Comparison of ENCODE assay signal across 21 mouse cellular contexts in genomic region chr6:70840281-70840680, GRCm38 (mm10). TPM values are rescaled to one million over a fixed set of nuclear protein-coding genes. Genes with fewer than 3 reads are reported as not detected.
A peak's percentile ranks its signal among the peaks of the same experiment; 100 is the strongest.
DNase-seq lines count a peak whose midpoint lies in the region; TF ChIP-seq lines count a peak whose summit lies in the region.
"Had no signal": no experiment of that assay in that cellular context is flagged by ENCODE, and none has a peak within 500 bp of the region (broad histone marks: within the 10 kb centered on the region; RNA-seq: fewer than 3 reads in every experiment).

No protein-coding gene starts in this region.

- DNase-seq in 3134 (ENCODE audit: extremely low read depth, insufficient read length, low spot score) (peak; percentile 10), 3T3-L1 (ENCODE audit: low read depth, low spot score) (peak; percentile 61), MN1 (ENCODE audit: low spot score) (peak; percentile 23)
- DNase-seq in right cerebral cortex, postnatal 25 days = no peak
- no peak for DNase-seq in cerebellum, postnatal 4 days (ENCODE audit: low spot score in 2 of 2)
- DNase-seq in adrenal gland, postnatal 4 days (ENCODE audit: low spot score in 2 of 2) = no peak
- DNase-seq: adrenal gland, adult 8-10 months; adrenal gland, postnatal 14 days; adrenal gland, postnatal 36 days; cerebellum, adult 11 months; cerebellum, adult 18-20 months; cerebellum, adult 8-10 months; cerebellum, adult 9-11 months; cerebellum, postnatal 14 days; cerebellum, postnatal 36 days had no signal

- TF ChIP-seq CTCF in embryonic fibroblast, embryonic 13.5 days (IDR thresholded peaks at IDR 0.05; ENCODE audit: borderline replicate concordance, insufficient read depth, low read length) = no peak

- peaks cover 8% of the 10 kb centered on the region for H3K4me1 ChIP-seq in embryonic fibroblast, embryonic 13.5 days (ENCODE audit: control insufficient read depth, insufficient read depth, low read length)

- TF ChIP-seq POLR2A in embryonic fibroblast, embryonic 13.5 days (IDR thresholded peaks at IDR 0.05; ENCODE audit: low read depth, low read length) = no peak

- 0 out of 2 replicates have a peak overlapping the region, but pooled peaks have one; percentile 47 for H3K27ac ChIP-seq in embryonic fibroblast, embryonic 13.5 days (ENCODE audit: insufficient read depth, low read length)
- H3K27ac ChIP-seq: embryonic facial prominence, embryonic 10.5 days; embryonic facial prominence, embryonic 12.5 days; forebrain, embryonic 10.5 days; forebrain, embryonic 12.5 days had no signal

- no peak overlapping the region for H3K4me3 ChIP-seq in embryonic fibroblast, embryonic 13.5 days (ENCODE audit: insufficient read depth, low read length)
- H3K4me3 ChIP-seq: embryonic facial prominence, embryonic 10.5 days; embryonic facial prominence, embryonic 12.5 days; erythroblast, embryonic 14.5 days; forebrain, embryonic 10.5 days; forebrain, embryonic 12.5 days had no signal

RNA-seq across cellular contexts. Expression of gene Eif2ak3, which starts 4.0 kb away (rescaled TPM):
- polyA plus RNA-seq in embryonic fibroblast, embryonic 13.5 days (2011; ENCODE audit: insufficient read length, low read depth, missing spikeins) = 21.7 and 23.8 TPM in 2 replicates
- 10 to 100 TPM; 22.6 to 24.0 TPM for total RNA-seq in adrenal gland, postnatal 4 days (2021)

RNA-seq across cellular contexts. Expression of gene Rpia, which starts 48.2 kb away (rescaled TPM):
- polyA plus RNA-seq in embryonic fibroblast, embryonic 13.5 days (2011; ENCODE audit: insufficient read length, low read depth, missing spikeins) = 7.8 TPM in 2 replicates
- total RNA-seq in adrenal gland, postnatal 4 days (2021) = 10 to 100 TPM; 24.7 to 26.1 TPM

Comparison
In these comparisons a context has a peak if more than half of its experiments do, and no peak if none do; other contexts are left out.
1. DNase-seq: peak in 3134 (single experiment), 3T3-L1 (single experiment) and MN1 (single experiment); none in right cerebral cortex, postnatal 25 days (single experiment), cerebellum, postnatal 4 days (0 of 2) and adrenal gland, postnatal 4 days (0 of 2).